Mouse (Mus musculus) small intestine, adult 2 months (tissue): ENCODE results near the gene Sema4d. TPM values are rescaled to one million over a fixed set of nuclear protein-coding genes. Genes with fewer than 3 reads are reported as not detected.

Experiments used
- H3K27ac ChIP-seq: fragments of 200-500 bp; 2 replicates; pipeline ENCODE4 v1.5.1; 2012; ENCODE audit warnings: low read depth, low read length, control low read depth, inconsistent platforms; ENCODE audit not compliant: insufficient read depth
- H3K27me3 ChIP-seq: fragments of 200-500 bp; 2 replicates; pipeline ENCODE4 v1.6.1; 2012; ENCODE audit warnings: mild to moderate bottlenecking, moderate library complexity, low read length, inconsistent platforms; ENCODE audit not compliant: control insufficient read depth, insufficient read depth
- H3K36me3 ChIP-seq: fragments of 200-500 bp; 2 replicates; pipeline ENCODE4 v1.6.1; 2012; ENCODE audit warnings: mild to moderate bottlenecking, low read length, control low read depth, inconsistent platforms; ENCODE audit not compliant: control insufficient read depth, insufficient read depth
- H3K4me1 ChIP-seq: fragments of 200-500 bp; 2 replicates; pipeline ENCODE4 v1.6.1; 2012; ENCODE audit warnings: low read length, inconsistent platforms, mixed read lengths; ENCODE audit not compliant: control insufficient read depth, insufficient read depth, insufficient read length
- H3K4me3 ChIP-seq: fragments of 200-500 bp; 2 replicates; pipeline ENCODE4 v1.5.1; 2012; ENCODE audit warnings: low read depth, mild to moderate bottlenecking, control low read depth, inconsistent platforms, low read length, moderate library complexity
- CTCF ChIP-seq: fragments of 200-500 bp; IDR thresholded peaks from 2 replicates; pipeline ENCODE4 v1.5.1; 2012; ENCODE audit warnings: low read depth, mild to moderate bottlenecking, control low read depth, inconsistent platforms, low read length, moderate library complexity, mixed read lengths; ENCODE audit not compliant: insufficient replicate concordance, insufficient read length; ENCODE audit errors: extremely low read depth
- POLR2A ChIP-seq: fragments of 200-500 bp; IDR thresholded peaks from 2 replicates; pipeline ENCODE4 v1.6.1; 2012; ENCODE audit warnings: low read depth, mild to moderate bottlenecking, control low read depth, inconsistent platforms, low read length, moderate library complexity
- WGBS: fragments of 180-500 bp; shearing (Covaris S2); methylation state at CpG from one replicate; pipeline ENCODE4 v1.1.7; 2018; 5-methylcytosine and 5-hydroxymethylcytosine counted together
- polyA plus RNA-seq: library from polyadenylated mRNA; depleted of rRNA; stranded (reverse); fragments of >200 nt; gene quantifications from 2 replicates; pipeline ENCODE4 v1.2.3, GENCODE M21; 2012

Gene Sema4d
- polyA plus RNA-seq, 1 experiment = 15.1 TPM

DNA sequence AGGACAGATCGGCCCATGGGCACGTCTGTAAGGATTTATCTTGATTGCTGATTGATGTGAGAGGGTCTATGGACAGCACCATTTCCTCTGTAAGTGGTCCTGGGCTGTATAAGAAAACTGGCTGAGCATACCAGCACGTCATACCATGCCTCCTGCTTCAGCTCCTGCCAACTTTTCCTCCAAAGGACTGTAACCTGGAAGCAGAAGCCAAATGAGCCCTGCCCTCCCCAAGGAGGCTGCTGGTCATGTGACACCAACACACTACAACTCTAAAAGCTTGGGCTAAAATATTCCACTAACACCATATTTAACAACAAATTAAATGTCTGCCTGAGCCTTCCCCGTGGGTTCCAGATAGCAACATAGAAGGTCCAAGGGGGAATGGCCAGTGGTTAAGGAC, 6.9 kb downstream of the Sema4d start:
- Histone ChIP-seq H3K27me3 (no peaks in the 10 kb centered on the region), H3K4me1 (peaks cover 14% of the 10 kb centered on the region; the same call in 1 of the 2 replicates), H3K36me3 (no peaks in the 10 kb centered on the region), H3K4me3 (no peak overlapping the region), H3K27ac (no peak overlapping the region)
- WGBS = 76% methylated on average over 4 of the region's 4 CpGs
- TF ChIP-seq CTCF = no peak

DNA sequence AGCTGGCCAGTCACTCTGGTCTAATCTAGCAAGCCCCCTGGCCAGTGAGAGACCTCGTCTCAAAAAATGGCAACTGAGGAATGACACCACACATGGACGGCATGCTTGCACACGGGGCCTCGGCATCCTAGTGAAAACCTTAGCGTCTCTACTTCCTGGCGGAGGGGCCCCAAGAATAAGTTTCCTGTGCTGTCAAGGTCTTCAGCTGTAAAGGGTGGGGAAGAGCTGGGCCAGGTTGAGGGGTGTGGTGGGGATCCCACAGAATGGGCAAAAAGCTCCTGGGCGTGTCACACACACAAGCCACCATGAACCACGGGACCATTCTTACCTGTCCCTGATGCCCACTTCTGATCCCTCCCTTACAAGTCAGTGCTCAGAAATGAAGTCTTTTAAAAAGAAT, 9.1 kb downstream of the Sema4d start:
- TF ChIP-seq CTCF (no peak), POLR2A (no peak)
- peaks cover 2% of the 10 kb centered on the region; the same call in 1 of the 2 replicates for H3K4me1 ChIP-seq
- H3K27me3 ChIP-seq = no peaks in the 10 kb centered on the region
- H3K36me3 ChIP-seq = no peaks in the 10 kb centered on the region
- no peak overlapping the region for H3K4me3 ChIP-seq
- 85% methylated on average over 8 of the region's 8 CpGs for WGBS
- H3K27ac ChIP-seq = no peak overlapping the region

DNA sequence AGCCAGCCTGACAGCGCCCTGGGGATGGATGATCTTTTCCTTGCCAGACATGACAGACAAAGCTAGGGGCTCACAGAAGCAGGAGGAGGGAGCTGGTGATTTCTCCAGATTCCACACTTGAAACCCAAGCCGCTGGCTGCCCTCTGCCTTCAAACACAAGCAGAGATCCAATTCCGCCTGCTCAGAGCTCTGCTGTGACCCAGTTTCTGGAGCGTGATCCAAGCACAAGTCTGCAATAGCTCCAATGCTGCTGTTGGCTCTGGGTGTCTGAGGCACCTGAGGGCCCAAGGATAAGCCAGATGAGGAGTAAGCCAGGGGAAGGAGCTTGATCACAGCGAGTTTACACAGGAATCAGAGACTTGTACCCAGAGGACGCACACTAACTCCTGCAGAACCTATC, 9.7 kb downstream of the Sema4d start:
- TF ChIP-seq POLR2A (no peak), CTCF (no peak)
- Histone ChIP-seq H3K4me1 (peaks cover 2% of the 10 kb centered on the region; the same call in 1 of the 2 replicates), H3K36me3 (no peaks in the 10 kb centered on the region), H3K27ac (no peak overlapping the region), H3K4me3 (no peak overlapping the region), H3K27me3 (no peaks in the 10 kb centered on the region)
- 88% methylated on average over 6 of the region's 6 CpGs for WGBS

DNA sequence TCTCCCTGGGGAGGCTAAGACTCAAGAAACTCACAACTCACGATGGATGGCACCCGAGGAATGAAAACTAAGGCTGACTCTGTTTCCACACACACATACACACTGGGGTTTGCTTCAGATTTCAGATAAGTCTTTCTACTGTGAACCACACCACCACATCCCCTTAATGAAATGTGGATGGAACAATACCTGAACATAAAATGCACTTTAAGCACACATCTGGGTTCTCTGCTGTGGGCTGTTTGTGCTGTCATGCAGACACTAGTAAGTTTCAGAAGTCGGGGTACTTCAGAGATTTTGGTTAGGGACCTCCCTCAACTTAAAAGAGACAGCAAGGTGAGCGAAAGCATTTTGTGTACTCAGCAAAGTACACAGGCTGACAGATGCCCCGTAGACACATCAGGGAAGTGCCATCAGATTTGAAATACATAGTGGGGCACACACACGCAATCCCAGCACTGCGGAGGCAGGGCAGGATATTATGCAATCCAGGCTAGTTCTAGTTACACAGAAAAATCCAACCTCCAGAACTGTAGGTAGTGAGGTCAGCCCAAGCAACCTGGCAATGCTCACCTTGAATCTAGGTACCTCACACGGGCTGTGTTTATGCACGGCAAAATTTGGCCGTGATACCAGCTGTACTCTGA, 12.9 kb downstream of the Sema4d start:
- H3K27me3 ChIP-seq = no peaks in the 10 kb centered on the region
- TF ChIP-seq POLR2A (no peak), CTCF (no peak)
- H3K4me3 ChIP-seq = no peak overlapping the region
- WGBS = 79% methylated on average over 10 of the region's 10 CpGs
- H3K4me1 ChIP-seq = peaks cover 18% of the 10 kb centered on the region
- no peak overlapping the region for H3K27ac ChIP-seq
- no peaks in the 10 kb centered on the region for H3K36me3 ChIP-seq

DNA sequence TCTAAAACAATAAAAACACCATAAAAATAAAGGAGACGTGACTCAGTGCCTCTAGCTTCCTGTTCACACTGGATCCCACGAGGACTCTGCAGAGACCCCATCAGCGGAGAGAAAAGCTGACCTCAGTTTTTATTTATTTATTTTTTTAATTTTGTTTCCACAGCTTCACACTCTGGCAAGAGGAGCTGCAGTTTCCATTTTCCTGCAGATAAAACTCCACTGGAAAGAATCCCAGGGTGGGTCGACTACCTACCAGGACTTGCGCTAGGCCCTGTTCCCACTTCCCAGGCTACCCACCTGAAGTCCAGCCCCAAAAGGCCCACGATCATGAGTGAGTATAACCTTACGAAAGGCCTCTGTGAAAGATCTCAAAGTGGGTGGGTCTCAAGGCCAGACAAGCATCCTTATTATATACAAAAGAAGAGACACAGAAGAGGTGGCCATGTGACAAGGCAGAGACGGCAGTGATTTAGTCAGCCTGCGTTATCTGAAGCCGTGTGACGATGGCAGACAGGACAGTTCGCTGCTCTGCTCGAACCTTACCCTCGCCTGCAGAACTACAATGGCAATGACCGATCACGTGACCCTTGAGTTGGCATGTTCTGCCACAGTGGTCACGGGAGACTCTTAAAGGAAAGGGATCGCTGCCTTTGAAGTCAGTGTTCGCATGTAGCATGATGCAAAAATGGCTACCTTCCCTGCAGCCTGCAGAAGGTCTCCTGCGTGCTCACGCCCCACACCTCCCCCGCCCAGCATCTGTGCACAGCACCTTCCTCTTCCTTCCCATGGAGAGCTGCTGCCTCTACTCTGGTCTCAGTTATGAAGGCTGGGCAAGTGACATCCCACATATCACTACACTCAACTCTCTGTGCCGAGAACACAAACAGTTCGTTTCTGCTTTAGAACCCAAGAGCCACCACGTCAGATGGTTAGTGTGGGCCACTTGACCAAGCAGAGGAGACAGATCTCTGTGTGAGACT, 14.3 kb downstream of the Sema4d start:
- peaks cover 18% of the 10 kb centered on the region for H3K4me1 ChIP-seq
- H3K27me3 ChIP-seq = no peaks in the 10 kb centered on the region
- no peak overlapping the region for H3K27ac ChIP-seq
- H3K4me3 ChIP-seq = no peak overlapping the region
- WGBS = 87% methylated on average over 25 of the region's 25 CpGs
- TF ChIP-seq POLR2A = no peak
- no peak for TF ChIP-seq CTCF
- no peaks in the 10 kb centered on the region for H3K36me3 ChIP-seq

DNA sequence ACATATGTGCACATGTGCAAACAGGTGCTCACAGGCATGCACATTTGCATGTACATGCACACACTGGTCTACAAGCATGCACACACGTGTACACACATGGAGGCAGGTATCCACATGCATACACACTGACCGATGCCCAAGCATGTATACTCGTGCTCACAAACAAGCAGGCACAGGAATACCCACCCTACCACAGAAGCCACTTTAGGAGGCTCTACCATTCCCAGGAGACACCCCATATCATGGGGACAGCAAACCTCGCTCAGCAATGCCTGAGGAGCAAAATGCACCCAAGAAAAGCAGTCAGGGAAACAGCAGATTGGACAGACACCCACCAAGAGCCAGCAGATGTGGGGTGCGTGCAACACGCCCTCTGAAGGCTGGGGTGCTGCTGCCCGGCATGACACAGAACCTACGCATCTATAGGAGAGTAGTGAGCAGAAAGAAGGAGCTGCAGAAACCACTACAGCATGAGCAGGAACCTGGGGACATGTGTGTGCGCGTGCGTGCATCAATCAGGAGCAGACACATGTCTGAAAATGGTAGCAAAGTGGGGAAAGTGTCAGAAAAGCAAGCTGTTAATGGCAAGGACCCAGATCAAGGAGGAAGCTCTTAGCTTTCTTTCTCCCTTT, 15.1 kb downstream of the Sema4d start:
- Histone ChIP-seq H3K36me3 (no peaks in the 10 kb centered on the region), H3K4me1 (peaks cover 18% of the 10 kb centered on the region), H3K27ac (no peak overlapping the region), H3K4me3 (no peak overlapping the region), H3K27me3 (no peaks in the 10 kb centered on the region)
- 89% methylated on average over 11 of the region's 11 CpGs for WGBS
- TF ChIP-seq CTCF (no peak), POLR2A (no peak)
